Mouse (Mus musculus) liver, postnatal 0 days (tissue): ENCODE measurements around the gene Ccser1. TPM values are rescaled to one million over a fixed set of nuclear protein-coding genes. Genes with fewer than 3 reads are reported as not detected.

Source experiments
- ATAC-seq: fragments of 200-750 bp; cut with Nextera tagmentation; 2 replicates; pipeline ENCODE4 v1.8.0; 2017; ENCODE audit warnings: mild to moderate bottlenecking, moderate library complexity
- DNase-seq: peaks from one replicate; pipeline ENCODE4 v3.0.0-alpha.2; 2016
- H3K27ac ChIP-seq: fragments of 300-500 bp; sonication (generic); 2 replicates; pipeline ENCODE4 v1.5.1; 2014; ENCODE audit warnings: antibody characterized with exemption, moderate library complexity, mild to moderate bottlenecking, low read depth
- H3K27me3 ChIP-seq: fragments of 300-500 bp; sonication (generic); 2 replicates; pipeline ENCODE4 v1.6.1; 2014; ENCODE audit warnings: low read length, control low read depth, mixed read lengths; ENCODE audit not compliant: insufficient read depth
- H3K36me3 ChIP-seq: fragments of 300-500 bp; sonication (generic); replicated peaks from 2 replicates; pipeline ENCODE4 v1.6.1; 2014; ENCODE audit warnings: mild to moderate bottlenecking, control low read depth, low read length, moderate library complexity, mixed read lengths; ENCODE audit not compliant: insufficient read depth
- H3K4me1 ChIP-seq: fragments of 300-500 bp; sonication (generic); 2 replicates; pipeline ENCODE4 v1.6.1; 2014; ENCODE audit warnings: antibody characterized with exemption, mild to moderate bottlenecking, control low read depth; ENCODE audit not compliant: insufficient read depth
- H3K4me2 ChIP-seq: fragments of 300-500 bp; sonication (generic); 2 replicates; pipeline ENCODE4 v1.6.1; 2014; ENCODE audit warnings: low read depth, mild to moderate bottlenecking, low read length, moderate library complexity, mixed read lengths
- H3K4me3 ChIP-seq: fragments of 300-500 bp; sonication (generic); 2 replicates; pipeline ENCODE4 v1.5.1; 2014; ENCODE audit warnings: low read depth, low read length
- H3K9ac ChIP-seq: fragments of 300-500 bp; sonication (generic); replicated peaks from 2 replicates; pipeline ENCODE4 v1.6.1; 2014; ENCODE audit warnings: mild to moderate bottlenecking, moderate library complexity
- H3K9me3 ChIP-seq: fragments of 300-500 bp; sonication (generic); 2 replicates; pipeline ENCODE4 v1.6.1; 2016; ENCODE audit warnings: mild to moderate bottlenecking, control low read depth, low read length, mixed read lengths
- CTCF ChIP-seq: sonication (generic); IDR thresholded peaks from 2 replicates; pipeline ENCODE4 v1.5.1; 2016; ENCODE audit warnings: antibody characterized with exemption, low read depth
- EP300 ChIP-seq: IDR thresholded peaks from 2 replicates; pipeline ENCODE4 v1.6.1; 2016; ENCODE audit warnings: antibody characterized with exemption, low read depth, mild to moderate bottlenecking
- WGBS: fragments of 180-500 bp; shearing (Covaris S2); extraction: QIAGEN DNeasy Blood & Tissue Kit; methylation state at CpG from one replicate; pipeline ENCODE4 v1.1.7; 2014; ENCODE audit not compliant: insufficient replicate concordance; 5-methylcytosine and 5-hydroxymethylcytosine counted together
- polyA plus RNA-seq: library from polyadenylated mRNA; unstranded; fragments of >200 nt; fragmentation: Nextera tagmentation; extraction: Ambion mirVana; gene quantifications from 2 replicates; pipeline ENCODE4 v1.2.1, GENCODE M21; 2015

Ccser1 gene
- polyA plus RNA-seq, 1 experiment from 2014 or later = 0.18 TPM

GRCm38 (mm10) chr6:61491979-61492821 is 312.1 kb downstream of the Ccser1 start:
- WGBS = 76% methylated on average over 4 of the region's 4 CpGs
- no peak for ATAC-seq

GRCm38 (mm10) chr6:61493386-61493785 is 313.3 kb downstream of the Ccser1 start:
- no peak overlapping the region for H3K4me3 ChIP-seq
- no peak overlapping the region for H3K9ac ChIP-seq
- H3K9me3 ChIP-seq = no peaks in the 10 kb centered on the region
- TF ChIP-seq CTCF = no peak
- TF ChIP-seq EP300 = no peak
- H3K27me3 ChIP-seq = no peaks in the 10 kb centered on the region
- DNase-seq (no peak), ATAC-seq (no peak)
- no peak overlapping the region for H3K27ac ChIP-seq
- no peaks in the 10 kb centered on the region for H3K36me3 ChIP-seq
- no peaks in the 10 kb centered on the region for H3K4me1 ChIP-seq
- WGBS = 76% methylated on average over 5 of the region's 5 CpGs
- H3K4me2 ChIP-seq = no peak overlapping the region

More at GRCm38 (mm10) chr6:61491979-61492821, 312.1 kb downstream of the Ccser1 start:
- DNase-seq = no peak
- no peaks in the 10 kb centered on the region for H3K9me3 ChIP-seq
- no peaks in the 10 kb centered on the region for H3K4me1 ChIP-seq
- no peaks in the 10 kb centered on the region for H3K27me3 ChIP-seq
- H3K4me2 ChIP-seq = no peak overlapping the region
- no peak overlapping the region for H3K4me3 ChIP-seq
- no peaks in the 10 kb centered on the region for H3K36me3 ChIP-seq
- TF ChIP-seq CTCF = no peak
- no peak overlapping the region for H3K27ac ChIP-seq
- H3K9ac ChIP-seq = no peak overlapping the region

DNA sequence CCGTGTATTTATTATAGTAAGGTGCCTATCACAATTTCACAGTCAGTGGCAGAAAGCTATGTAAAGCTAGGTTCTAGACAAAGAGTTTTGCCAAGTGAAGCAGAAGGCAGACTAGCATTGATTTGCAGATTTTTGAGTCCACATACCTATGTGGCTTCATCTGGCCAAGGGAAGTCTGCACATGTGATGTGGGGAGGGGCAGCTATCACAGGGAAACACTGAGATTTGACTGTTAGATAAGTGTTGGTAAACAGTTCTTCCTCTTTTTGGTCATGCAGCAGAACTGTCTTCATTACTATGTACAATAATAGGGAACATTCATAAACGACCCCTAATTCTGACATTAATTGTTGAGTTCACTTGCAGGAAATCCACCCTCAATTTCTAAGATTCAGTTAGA is 335.2 kb downstream of the Ccser1 start:
- TF ChIP-seq EP300 = no peak
- TF ChIP-seq CTCF = no peak
- H3K9ac ChIP-seq = no peak overlapping the region
- H3K4me1 ChIP-seq = no peaks in the 10 kb centered on the region
- WGBS = 49% methylated on average over 2 of the region's 2 CpGs
- DNase-seq (no peak), ATAC-seq (no peak)
- H3K27ac ChIP-seq = no peak overlapping the region
- H3K4me2 ChIP-seq = no peak overlapping the region
- no peaks in the 10 kb centered on the region for H3K27me3 ChIP-seq
- no peak overlapping the region for H3K4me3 ChIP-seq
- no peaks in the 10 kb centered on the region for H3K36me3 ChIP-seq
- H3K9me3 ChIP-seq = no peaks in the 10 kb centered on the region

DNA sequence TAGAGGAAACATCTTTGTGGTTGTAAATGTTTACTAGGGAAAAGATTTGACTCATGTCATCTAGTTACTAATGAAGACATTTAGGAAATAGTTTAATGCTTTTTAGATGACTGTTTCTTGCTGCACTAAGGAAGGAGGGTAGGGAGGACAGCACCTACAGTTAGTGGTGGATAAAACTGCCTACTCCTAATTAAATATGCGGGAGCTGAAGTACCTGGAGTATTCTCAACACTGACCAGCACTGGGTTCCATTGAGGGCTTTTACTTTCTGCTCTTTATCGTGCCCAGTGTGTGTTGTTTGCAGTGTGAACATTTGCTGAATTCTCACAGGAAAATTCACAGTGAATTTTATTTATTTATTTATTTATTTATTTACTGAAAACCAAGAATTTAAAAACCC is 341.5 kb downstream of the Ccser1 start:
- no peaks in the 10 kb centered on the region for H3K27me3 ChIP-seq
- 65% methylated on average over 2 of the region's 2 CpGs for WGBS
- no peak for ATAC-seq
- TF ChIP-seq CTCF = no peak
- TF ChIP-seq EP300 = no peak
- no peaks in the 10 kb centered on the region for H3K9me3 ChIP-seq
- H3K4me1 ChIP-seq = no peaks in the 10 kb centered on the region
- no peak overlapping the region for H3K4me3 ChIP-seq
- H3K9ac ChIP-seq = no peak overlapping the region
- no peak for DNase-seq
- H3K27ac ChIP-seq = no peak overlapping the region
- H3K36me3 ChIP-seq = no peaks in the 10 kb centered on the region
- no peak overlapping the region for H3K4me2 ChIP-seq

GRCm38 (mm10) chr6:61522108-61522507 is 342.0 kb downstream of the Ccser1 start:
- no peaks in the 10 kb centered on the region for H3K4me1 ChIP-seq
- no peak overlapping the region for H3K27ac ChIP-seq
- H3K4me2 ChIP-seq = no peak overlapping the region
- H3K27me3 ChIP-seq = no peaks in the 10 kb centered on the region
- H3K4me3 ChIP-seq = no peak overlapping the region
- WGBS = 83% methylated on average over 3 of the region's 3 CpGs
- DNase-seq = no peak
- H3K36me3 ChIP-seq = no peaks in the 10 kb centered on the region
- no peaks in the 10 kb centered on the region for H3K9me3 ChIP-seq
- no peak for TF ChIP-seq CTCF
- TF ChIP-seq EP300 = no peak
- no peak for ATAC-seq
- no peak overlapping the region for H3K9ac ChIP-seq

DNA sequence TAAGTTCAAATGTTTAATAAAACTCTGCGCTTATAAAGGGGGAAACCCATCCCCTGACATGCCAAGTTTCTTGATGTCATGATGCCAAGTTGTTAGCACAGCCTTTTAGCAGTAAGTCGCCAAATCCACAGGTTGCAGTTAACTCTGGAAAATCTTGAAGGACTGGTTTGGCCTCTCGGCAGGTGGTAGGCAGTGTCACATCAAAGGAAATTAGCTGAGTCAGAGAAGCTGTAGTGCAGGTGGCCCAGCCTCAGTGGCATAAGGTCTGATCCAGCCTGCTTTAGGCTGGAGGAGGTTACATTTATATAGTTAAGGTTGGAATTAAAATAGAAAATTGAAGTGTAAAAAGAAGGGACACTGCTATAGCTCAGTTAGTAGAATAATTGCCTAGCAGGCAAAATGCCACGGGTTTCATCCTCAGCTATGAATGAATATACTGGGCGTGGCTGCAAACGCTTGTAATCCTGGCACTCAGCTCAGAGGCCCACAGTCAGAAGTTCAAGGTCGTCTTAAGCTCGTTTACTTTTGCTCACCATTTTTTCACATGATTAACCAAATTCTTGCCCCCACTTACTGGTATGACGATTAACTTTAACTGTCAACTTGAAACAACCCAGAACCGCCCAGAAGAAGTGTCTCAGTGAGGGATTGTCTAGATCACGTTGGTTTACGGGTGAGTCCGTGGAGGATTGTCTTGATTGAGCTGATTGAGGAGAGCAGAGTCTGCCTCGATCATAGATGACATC is 343.8 kb downstream of the Ccser1 start:
- Histone ChIP-seq H3K9ac (no peak overlapping the region), H3K4me1 (no peaks in the 10 kb centered on the region), H3K4me2 (no peak overlapping the region), H3K4me3 (no peak overlapping the region), H3K9me3 (no peaks in the 10 kb centered on the region), H3K27ac (no peak overlapping the region), H3K36me3 (no peaks in the 10 kb centered on the region), H3K27me3 (no peaks in the 10 kb centered on the region)
- DNase-seq (no peak), ATAC-seq (no peak)
- WGBS = 42% methylated on average over 14 of the region's 14 CpGs
- TF ChIP-seq EP300 (no peak), CTCF (no peak)
